Mouse (Mus musculus): ENCODE data around the gene Uroc1. TPM values are rescaled to one million over a fixed set of nuclear protein-coding genes. Genes with fewer than 3 reads are reported as not detected.

The Uroc1 gene
- polyA plus RNA-seq, 1 experiment = not detected

DNA sequence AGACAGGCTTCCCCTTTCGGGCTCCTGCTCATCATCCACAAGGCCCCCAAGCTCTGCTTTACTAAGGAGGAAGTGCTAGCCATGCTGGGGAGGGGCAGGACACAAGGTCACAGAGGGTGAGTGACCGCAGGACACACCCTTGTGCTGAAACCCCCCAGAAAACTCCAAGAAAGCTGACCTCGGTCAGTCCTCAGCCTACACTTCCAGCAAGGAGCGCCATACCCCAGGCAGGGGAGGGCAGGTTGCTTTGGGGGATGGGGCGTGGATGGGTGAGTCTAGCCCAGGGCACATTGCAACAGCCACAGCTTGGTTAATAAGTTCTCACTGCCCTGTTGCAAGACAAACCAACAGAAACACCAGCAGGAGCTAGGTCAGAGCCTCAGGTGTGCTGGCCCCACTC lies 12.7 kb upstream of the Uroc1 start:
- no peak for DNase-seq (ENCODE audit: low read depth)
- TF ChIP-seq POLR2A (IDR thresholded peaks at IDR 0.05; ENCODE audit: borderline replicate concordance, extremely low read depth, insufficient read depth, insufficient read length, poor library complexity, severe bottlenecking) (no peak), CTCF (IDR thresholded peaks at IDR 0.05; ENCODE audit: borderline replicate concordance, extremely low read depth, insufficient read depth, insufficient read length) (no peak)

DNA sequence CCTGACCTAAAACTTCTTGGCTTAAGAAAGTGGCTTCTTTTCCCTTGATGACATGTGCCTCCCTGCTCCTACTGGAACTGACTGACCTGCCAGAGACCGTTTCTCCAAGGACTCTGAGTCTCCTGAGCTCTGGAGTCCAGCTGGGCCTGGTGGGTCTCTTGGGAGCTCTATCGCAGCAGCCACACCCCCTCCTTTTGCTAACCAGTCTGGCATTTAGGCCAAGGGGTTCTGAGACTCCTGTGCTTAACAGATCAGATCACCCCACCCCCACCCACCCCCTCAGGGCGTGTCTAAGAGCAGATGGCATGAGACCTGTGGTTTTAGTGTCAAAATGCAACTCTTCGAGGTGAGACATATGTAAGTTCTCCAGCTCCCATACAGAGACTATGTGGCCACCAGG lies 11.3 kb upstream of the Uroc1 start:
- no peak for DNase-seq (ENCODE audit: low read depth)
- TF ChIP-seq POLR2A (IDR thresholded peaks at IDR 0.05; ENCODE audit: borderline replicate concordance, extremely low read depth, insufficient read depth, insufficient read length, poor library complexity, severe bottlenecking) = no peak
- no peak for TF ChIP-seq CTCF (IDR thresholded peaks at IDR 0.05; ENCODE audit: borderline replicate concordance, extremely low read depth, insufficient read depth, insufficient read length)

DNA sequence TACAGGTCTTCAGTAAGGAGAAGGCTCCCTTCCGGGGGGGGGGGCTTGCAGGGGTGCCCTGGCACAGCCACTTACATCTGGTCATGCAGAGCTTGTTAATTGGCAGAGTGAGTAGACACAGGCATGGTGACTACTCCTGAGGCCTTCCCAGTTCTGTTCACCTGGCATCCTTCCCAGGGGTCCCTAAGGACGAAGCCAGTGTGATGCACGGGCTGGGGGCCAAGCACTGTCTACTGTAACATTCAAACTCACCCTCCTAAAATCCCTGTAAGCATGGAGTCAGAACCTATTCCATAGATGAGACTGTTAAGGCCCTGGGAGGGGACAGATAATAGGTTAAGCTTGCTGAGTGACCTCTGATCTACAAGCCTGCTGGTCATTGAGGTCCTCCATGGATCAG lies 9.1 kb upstream of the Uroc1 start:
- no peak for TF ChIP-seq POLR2A (IDR thresholded peaks at IDR 0.05; ENCODE audit: borderline replicate concordance, extremely low read depth, insufficient read depth, insufficient read length, poor library complexity, severe bottlenecking)
- no peak for TF ChIP-seq CTCF (IDR thresholded peaks at IDR 0.05; ENCODE audit: borderline replicate concordance, extremely low read depth, insufficient read depth, insufficient read length)
- peak; percentile 44 for DNase-seq (ENCODE audit: low read depth)

DNA sequence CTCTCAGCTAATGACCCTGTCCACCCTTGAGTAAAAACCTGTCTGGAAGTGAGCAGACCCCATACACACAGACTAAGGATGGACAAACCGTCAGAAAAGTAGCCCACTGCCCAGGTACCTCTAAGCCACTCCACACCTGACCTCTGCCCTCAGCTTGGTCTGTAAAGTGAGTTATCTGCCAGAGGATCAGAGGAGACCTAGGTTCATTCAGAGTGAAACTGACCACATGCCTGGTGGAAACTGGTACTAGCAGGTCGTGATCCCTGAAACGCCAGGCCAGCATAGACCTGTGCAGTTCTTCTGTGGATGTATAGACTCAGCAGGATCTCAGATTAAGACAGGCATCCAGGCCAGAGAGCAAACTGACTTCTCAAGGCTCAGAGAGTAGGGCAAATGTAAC lies 8.6 kb upstream of the Uroc1 start:
- no peak for TF ChIP-seq CTCF (IDR thresholded peaks at IDR 0.05; ENCODE audit: borderline replicate concordance, extremely low read depth, insufficient read depth, insufficient read length)
- TF ChIP-seq POLR2A (IDR thresholded peaks at IDR 0.05; ENCODE audit: borderline replicate concordance, extremely low read depth, insufficient read depth, insufficient read length, poor library complexity, severe bottlenecking) = no peak

DNA sequence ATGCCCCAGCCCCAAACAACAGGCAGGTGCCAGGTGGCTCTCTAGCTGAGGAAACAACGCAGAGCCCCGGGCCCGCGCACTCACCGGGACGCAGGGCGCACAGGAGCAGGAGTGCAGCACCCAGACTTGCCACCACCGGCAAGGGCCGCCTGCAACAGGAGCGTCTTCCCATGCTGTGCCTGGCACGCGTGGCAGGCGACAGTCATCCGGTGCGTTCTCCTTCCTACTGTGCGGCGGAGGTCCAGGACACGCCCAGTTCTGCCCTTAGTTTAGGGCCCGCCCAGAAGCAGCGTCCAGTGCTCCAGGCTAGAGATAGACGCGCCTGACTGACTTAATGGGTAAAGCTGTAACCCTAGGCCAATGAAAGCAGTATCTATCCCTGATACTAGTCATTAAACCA lies 8.1 kb upstream of the Uroc1 start, which contains the start of gene Chst13:
TSS of gene Chst13 (minus strand) at position 195 of the 400 bp plus-strand sequence.
- TF ChIP-seq CTCF (IDR thresholded peaks at IDR 0.05; ENCODE audit: borderline replicate concordance, extremely low read depth, insufficient read depth, insufficient read length) (no peak), POLR2A (IDR thresholded peaks at IDR 0.05; ENCODE audit: borderline replicate concordance, extremely low read depth, insufficient read depth, insufficient read length, poor library complexity, severe bottlenecking) (no peak)
- DNase-seq (ENCODE audit: low read depth) = peak; percentile 17

More for the DNA sequence above, 8.6 kb upstream of the Uroc1 start:
- no peak for DNase-seq (ENCODE audit: low read depth)

DNA sequence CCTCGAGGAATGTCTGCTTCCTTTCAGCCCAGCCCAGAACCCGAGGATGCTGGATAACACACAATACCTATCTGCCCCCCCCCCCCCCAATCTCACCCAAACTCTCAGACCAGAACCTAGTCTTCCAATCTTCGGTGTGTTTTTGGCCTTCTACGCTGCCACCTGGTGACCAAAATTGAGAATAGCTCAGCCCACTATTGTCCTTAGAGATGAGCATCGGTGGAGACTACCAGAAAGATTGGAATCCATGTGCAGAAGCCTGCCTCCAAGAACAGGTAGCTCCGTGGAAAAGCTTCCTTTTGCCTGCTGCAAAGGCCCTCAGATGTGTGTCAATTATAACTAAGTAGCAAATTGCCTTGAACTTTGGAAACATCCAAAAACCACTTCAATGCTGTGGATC lies 5.4 kb upstream of the Uroc1 start:
- peak; percentile 30 for DNase-seq (ENCODE audit: low read depth)
- peak; percentile 58; the same call in 1 of the 2 replicates for TF ChIP-seq CTCF (IDR thresholded peaks at IDR 0.05; ENCODE audit: borderline replicate concordance, extremely low read depth, insufficient read depth, insufficient read length)
- no peak for TF ChIP-seq POLR2A (IDR thresholded peaks at IDR 0.05; ENCODE audit: borderline replicate concordance, extremely low read depth, insufficient read depth, insufficient read length, poor library complexity, severe bottlenecking)

DNA sequence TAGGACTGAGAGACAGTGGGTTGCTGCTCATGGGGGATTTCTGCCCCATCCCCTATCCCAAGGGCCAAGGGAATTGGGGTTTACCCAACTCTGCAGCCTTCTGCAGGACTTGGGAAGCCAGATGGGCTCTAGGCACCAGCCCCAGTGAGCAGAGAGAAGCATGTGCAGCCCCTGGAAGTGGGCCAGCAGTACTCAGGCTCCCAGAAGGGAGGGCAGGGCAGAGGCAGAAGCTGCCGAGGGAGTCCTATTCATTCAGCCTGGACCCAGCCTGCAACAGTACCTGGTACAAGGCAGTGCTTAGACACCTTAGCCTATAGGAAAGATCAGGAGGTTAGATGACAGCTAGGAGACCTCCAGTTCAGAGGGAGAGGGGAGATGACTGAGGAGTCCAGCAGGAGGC lies 3.1 kb upstream of the Uroc1 start:
- TF ChIP-seq CTCF (IDR thresholded peaks at IDR 0.05; ENCODE audit: borderline replicate concordance, extremely low read depth, insufficient read depth, insufficient read length) (no peak), POLR2A (IDR thresholded peaks at IDR 0.05; ENCODE audit: borderline replicate concordance, extremely low read depth, insufficient read depth, insufficient read length, poor library complexity, severe bottlenecking) (no peak)
- peak; percentile 88 for DNase-seq (ENCODE audit: low read depth)

DNA sequence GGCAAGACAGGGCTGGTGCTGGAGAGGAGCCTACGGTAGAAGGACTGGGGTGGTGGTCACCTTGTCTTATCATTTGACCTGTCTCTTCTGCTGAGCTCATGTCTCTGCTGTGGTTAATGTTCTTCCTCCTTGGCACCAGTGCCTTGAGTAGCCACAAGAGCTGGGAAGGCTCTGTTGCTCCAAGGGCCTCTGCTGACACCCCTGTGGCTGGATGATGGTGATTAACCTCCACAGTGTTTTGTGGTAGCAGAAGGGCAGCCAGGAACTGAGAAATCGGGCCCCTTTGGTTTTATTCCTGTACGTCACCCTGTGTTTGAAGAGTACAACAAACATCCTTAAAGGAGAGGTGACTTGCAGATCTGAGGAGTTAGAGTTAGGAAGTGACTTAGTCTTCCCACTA lies 1.2 kb downstream of the Uroc1 start:
- DNase-seq (ENCODE audit: low read depth) = no peak
- TF ChIP-seq CTCF (IDR thresholded peaks at IDR 0.05; ENCODE audit: borderline replicate concordance, extremely low read depth, insufficient read depth, insufficient read length) (no peak), POLR2A (IDR thresholded peaks at IDR 0.05; ENCODE audit: borderline replicate concordance, extremely low read depth, insufficient read depth, insufficient read length, poor library complexity, severe bottlenecking) (no peak)

DNA sequence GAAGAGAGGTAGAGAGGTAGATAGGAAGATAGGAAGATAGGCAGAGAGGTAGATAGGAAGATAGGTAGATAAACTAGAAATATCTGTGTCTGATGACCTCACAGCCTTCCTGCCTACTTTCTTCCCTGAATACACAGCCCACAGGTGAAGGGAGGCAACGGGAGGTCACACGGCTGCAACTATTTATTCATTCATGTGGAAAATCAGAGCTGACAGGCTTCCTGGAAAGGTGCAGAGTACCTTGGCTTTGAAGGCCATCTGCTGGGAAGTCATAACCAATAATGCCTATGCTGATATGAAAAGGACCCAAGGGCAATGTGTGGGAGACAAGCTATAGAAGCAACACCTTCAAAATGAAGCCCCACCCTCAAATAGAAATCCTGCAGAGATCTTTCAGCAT lies 9.3 kb downstream of the Uroc1 start:
- DNase-seq (ENCODE audit: low read depth) = no peak
- TF ChIP-seq CTCF (IDR thresholded peaks at IDR 0.05; ENCODE audit: borderline replicate concordance, extremely low read depth, insufficient read depth, insufficient read length) (no peak), POLR2A (IDR thresholded peaks at IDR 0.05; ENCODE audit: borderline replicate concordance, extremely low read depth, insufficient read depth, insufficient read length, poor library complexity, severe bottlenecking) (no peak)

DNA sequence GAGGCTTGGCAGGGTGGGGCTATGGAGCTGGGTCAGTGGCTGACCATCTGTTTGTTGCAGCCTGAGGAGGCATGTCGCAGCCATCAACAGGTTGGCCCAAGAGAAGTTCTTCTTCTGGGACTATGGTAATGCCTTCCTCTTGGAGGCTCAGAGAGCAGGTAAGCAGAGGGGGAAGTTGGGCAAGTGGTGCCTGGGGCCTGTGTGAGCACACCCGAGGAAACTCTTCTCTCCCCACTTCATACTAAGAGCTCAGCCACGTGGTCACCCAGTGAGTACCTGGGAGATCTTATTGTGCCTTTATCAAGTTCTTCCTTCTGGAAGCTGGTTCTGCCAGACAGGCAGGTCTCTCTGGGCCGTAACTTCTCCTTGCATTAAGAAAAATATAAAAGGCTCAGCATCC lies 14.1 kb downstream of the Uroc1 start:
- TF ChIP-seq CTCF (IDR thresholded peaks at IDR 0.05; ENCODE audit: borderline replicate concordance, extremely low read depth, insufficient read depth, insufficient read length) = no peak
- TF ChIP-seq POLR2A (IDR thresholded peaks at IDR 0.05; ENCODE audit: borderline replicate concordance, extremely low read depth, insufficient read depth, insufficient read length, poor library complexity, severe bottlenecking) = no peak
- DNase-seq (ENCODE audit: low read depth) = no peak

DNA sequence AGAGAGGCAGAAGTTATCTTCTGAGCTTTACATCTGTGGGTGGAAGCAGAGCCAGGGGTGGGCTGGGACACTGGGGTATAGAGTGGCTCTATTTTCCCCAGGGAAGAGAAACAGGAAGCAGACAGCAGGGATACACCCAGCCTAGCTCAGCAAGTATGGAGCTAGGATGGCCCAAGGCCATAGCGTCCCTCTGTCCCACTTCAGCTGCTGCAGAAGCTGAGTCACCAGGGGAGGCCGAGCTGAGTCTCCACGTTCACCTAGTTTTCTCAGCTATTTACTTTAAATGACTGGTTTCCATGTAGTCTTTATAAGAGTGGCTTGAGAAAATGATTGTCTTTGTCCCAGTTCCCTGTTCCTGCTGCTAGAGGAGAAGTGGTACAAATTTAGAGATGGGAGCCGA lies 15.4 kb downstream of the Uroc1 start:
- no peak for DNase-seq (ENCODE audit: low read depth)
- TF ChIP-seq POLR2A (IDR thresholded peaks at IDR 0.05; ENCODE audit: borderline replicate concordance, extremely low read depth, insufficient read depth, insufficient read length, poor library complexity, severe bottlenecking) = no peak
- TF ChIP-seq CTCF (IDR thresholded peaks at IDR 0.05; ENCODE audit: borderline replicate concordance, extremely low read depth, insufficient read depth, insufficient read length) = no peak

DNA sequence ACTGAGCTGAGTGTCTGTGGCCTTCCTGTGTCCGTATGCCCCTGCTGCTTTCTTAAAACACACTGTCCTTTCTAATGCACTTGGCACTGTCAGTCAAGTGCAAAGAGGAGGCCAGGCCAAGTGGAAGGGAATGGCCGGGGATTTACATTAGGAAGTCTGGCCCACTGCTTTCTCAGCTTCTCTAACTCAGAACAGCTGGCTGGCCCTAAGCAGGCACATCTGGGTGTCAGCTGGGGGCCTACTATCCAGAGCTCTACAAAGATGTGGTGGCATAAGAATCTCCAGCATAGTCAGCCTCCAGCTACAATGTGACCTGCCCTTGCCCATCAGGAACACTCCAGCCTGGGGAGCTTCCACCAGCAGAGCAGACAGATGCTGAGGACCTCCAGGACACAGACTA lies 16.9 kb downstream of the Uroc1 start:
- no peak for TF ChIP-seq POLR2A (IDR thresholded peaks at IDR 0.05; ENCODE audit: borderline replicate concordance, extremely low read depth, insufficient read depth, insufficient read length, poor library complexity, severe bottlenecking)
- TF ChIP-seq CTCF (IDR thresholded peaks at IDR 0.05; ENCODE audit: borderline replicate concordance, extremely low read depth, insufficient read depth, insufficient read length) = no peak
- no peak for DNase-seq (ENCODE audit: low read depth)

All from brain, embryonic 14.5 days (tissue).